Mouse (Mus musculus) thymus, postnatal 10 days (tissue): ENCODE measurements around the gene Tgif1.
A peak's percentile ranks its signal among the peaks of the same experiment; 100 is the strongest.

Source experiments
- DNase-seq, 2 experiments: peaks; one replicate each; pipeline ENCODE4 v3.0.0; 2021; ENCODE audit warnings: low spot score in 2 of 2

Gene Tgif1

GRCm38 (mm10) chr17:70853436-70853905 is at the start of gene Tgif1:
Gene Tgif1, minus strand, starts transcription at chr17:70853546.
- peak; percentile 22 to 39 for DNase-seq

GRCm38 (mm10) chr17:70900660-70901059 is 47.3 kb upstream of the Tgif1 start:
- DNase-seq: no peak

- no peak for DNase-seq
Measured at GRCm38 (mm10) chr17:70899642-70900041, 46.3 kb upstream of the Tgif1 start.

- DNase-seq: no peak
Measured at GRCm38 (mm10) chr17:70894867-70895266, 41.5 kb upstream of the Tgif1 start.

- DNase-seq: no peak
Measured at GRCm38 (mm10) chr17:70893151-70893550, 39.8 kb upstream of the Tgif1 start.

- DNase-seq: no peak
Measured at GRCm38 (mm10) chr17:70892288-70893096, 39.1 kb upstream of the Tgif1 start.

GRCm38 (mm10) chr17:70890571-70890970 is 37.2 kb upstream of the Tgif1 start:
- DNase-seq: no peak

GRCm38 (mm10) chr17:70888657-70889056 is 35.3 kb upstream of the Tgif1 start:
- DNase-seq: no peak

GRCm38 (mm10) chr17:70887848-70888247 is 34.5 kb upstream of the Tgif1 start:
- no peak for DNase-seq

- no peak for DNase-seq
Measured at GRCm38 (mm10) chr17:70886641-70887391, 33.5 kb upstream of the Tgif1 start.

GRCm38 (mm10) chr17:70885868-70886267 is 32.5 kb upstream of the Tgif1 start:
- DNase-seq: no peak

GRCm38 (mm10) chr17:70881934-70882333 is 28.6 kb upstream of the Tgif1 start:
- no peak for DNase-seq

GRCm38 (mm10) chr17:70881194-70881593 is 27.8 kb upstream of the Tgif1 start:
- DNase-seq: no peak

- DNase-seq: no peak
Measured at GRCm38 (mm10) chr17:70878237-70878636, 24.9 kb upstream of the Tgif1 start.

- no peak for DNase-seq
Measured at GRCm38 (mm10) chr17:70873778-70874124, 20.4 kb upstream of the Tgif1 start.

- no peak for DNase-seq
Measured at GRCm38 (mm10) chr17:70872936-70873777, 19.8 kb upstream of the Tgif1 start.

GRCm38 (mm10) chr17:70872094-70872929 is 19.0 kb upstream of the Tgif1 start:
- DNase-seq: no peak

GRCm38 (mm10) chr17:70871676-70872075 is 18.3 kb upstream of the Tgif1 start:
- DNase-seq: no peak

GRCm38 (mm10) chr17:70870581-70870980 is 17.2 kb upstream of the Tgif1 start:
- no peak for DNase-seq

GRCm38 (mm10) chr17:70868577-70869229 is 15.4 kb upstream of the Tgif1 start:
- no peak for DNase-seq
